Mouse (Mus musculus) kidney, embryonic 14.5 days (tissue): ENCODE data around the gene Pnpla1. TPM values are rescaled to one million over a fixed set of nuclear protein-coding genes. Genes with fewer than 3 reads are reported as not detected.

ENCODE experiments used
- ATAC-seq: fragments of 200-750 bp; cut with Nextera tagmentation; 2 replicates; pipeline ENCODE4 v1.8.0; 2017; ENCODE audit warnings: moderate number of reproducible peaks, mild to moderate bottlenecking, moderate TSS enrichment, moderate library complexity; ENCODE audit not compliant: low FRiP score, low TSS enrichment
- H3K27ac ChIP-seq: fragments of 300-500 bp; sonication (generic); 2 replicates; pipeline ENCODE4 v1.5.1; 2014; ENCODE audit warnings: low read depth, mild to moderate bottlenecking, low read length, moderate library complexity, mixed read lengths
- H3K27me3 ChIP-seq: fragments of 300-500 bp; sonication (generic); 2 replicates; pipeline ENCODE4 v1.6.1; 2014; ENCODE audit warnings: mild to moderate bottlenecking, low read length; ENCODE audit not compliant: control insufficient read depth, insufficient read depth
- H3K36me3 ChIP-seq: fragments of 300-500 bp; sonication (generic); 2 replicates; pipeline ENCODE4 v1.6.1; 2014; ENCODE audit warnings: low read length, mixed read lengths; ENCODE audit not compliant: control insufficient read depth, insufficient read depth
- H3K4me1 ChIP-seq: fragments of 300-500 bp; sonication (generic); 2 replicates; pipeline ENCODE4 v1.6.1; 2014; ENCODE audit warnings: low read length, mixed read lengths; ENCODE audit not compliant: control insufficient read depth, insufficient read depth
- H3K4me2 ChIP-seq: fragments of 300-500 bp; sonication (generic); replicated peaks from 2 replicates; pipeline ENCODE4 v1.6.1; 2014; ENCODE audit warnings: low read depth, mild to moderate bottlenecking, low read length
- H3K4me3 ChIP-seq: fragments of 300-500 bp; sonication (generic); 2 replicates; pipeline ENCODE4 v1.5.1; 2014; ENCODE audit warnings: mild to moderate bottlenecking, low read length
- H3K9ac ChIP-seq: fragments of 300-500 bp; sonication (generic); 2 replicates; pipeline ENCODE4 v1.6.1; 2014; ENCODE audit warnings: low read depth, mild to moderate bottlenecking, low read length, moderate library complexity
- H3K9me3 ChIP-seq: fragments of 300-500 bp; sonication (generic); 2 replicates; pipeline ENCODE4 v1.6.1; 2016; ENCODE audit warnings: low read length; ENCODE audit not compliant: control insufficient read depth
- WGBS: fragments of 180-500 bp; shearing (Covaris S2); extraction: QIAGEN DNeasy Blood & Tissue Kit; methylation state at CpG from one replicate; pipeline ENCODE4 v1.1.7; 2014; 5-methylcytosine and 5-hydroxymethylcytosine counted together
- polyA plus RNA-seq: library from polyadenylated mRNA; unstranded; fragments of >200 nt; fragmentation: Nextera tagmentation; extraction: Ambion mirVana; gene quantifications from 2 replicates; pipeline ENCODE4 v1.2.1, GENCODE M21; 2014

Gene Pnpla1
- polyA plus RNA-seq, 1 experiment from 2014 or later: not detected

GRCm38 (mm10) chr17:28874216-28874615, 16.0 kb downstream of the Pnpla1 start:
- Histone ChIP-seq H3K27me3 (no peaks in the 10 kb centered on the region), H3K27ac (no peak overlapping the region), H3K36me3 (no peaks in the 10 kb centered on the region), H3K4me1 (no peaks in the 10 kb centered on the region), H3K9me3 (no peaks in the 10 kb centered on the region), H3K9ac (no peak overlapping the region), H3K4me3 (no peak overlapping the region), H3K4me2 (no peak overlapping the region)
- no peak for ATAC-seq
- 79% methylated on average over 4 of the region's 4 CpGs for WGBS

GRCm38 (mm10) chr17:28874825-28875224, 16.6 kb downstream of the Pnpla1 start:
- H3K36me3 ChIP-seq: no peaks in the 10 kb centered on the region
- H3K4me2 ChIP-seq: no peak overlapping the region
- no peaks in the 10 kb centered on the region for H3K9me3 ChIP-seq
- no peaks in the 10 kb centered on the region for H3K27me3 ChIP-seq
- H3K4me1 ChIP-seq: no peaks in the 10 kb centered on the region
- no peak for ATAC-seq
- no peak overlapping the region for H3K27ac ChIP-seq
- no peak overlapping the region for H3K9ac ChIP-seq
- H3K4me3 ChIP-seq: no peak overlapping the region
- WGBS: 74% methylated on average over 7 of the region's 7 CpGs

GRCm38 (mm10) chr17:28875316-28875715, 17.1 kb downstream of the Pnpla1 start:
- Histone ChIP-seq H3K4me2 (no peak overlapping the region), H3K27me3 (no peaks in the 10 kb centered on the region), H3K9ac (no peak overlapping the region), H3K4me1 (no peaks in the 10 kb centered on the region), H3K9me3 (no peaks in the 10 kb centered on the region), H3K27ac (no peak overlapping the region), H3K36me3 (no peaks in the 10 kb centered on the region), H3K4me3 (no peak overlapping the region)
- 48% methylated on average over 8 of the region's 8 CpGs for WGBS
- no peak for ATAC-seq

GRCm38 (mm10) chr17:28876331-28876730, 18.1 kb downstream of the Pnpla1 start:
- H3K27ac ChIP-seq: no peak overlapping the region
- no peak overlapping the region for H3K4me3 ChIP-seq
- no peaks in the 10 kb centered on the region for H3K4me1 ChIP-seq
- no peaks in the 10 kb centered on the region for H3K9me3 ChIP-seq
- no peak overlapping the region for H3K9ac ChIP-seq
- WGBS: 63% methylated on average over 5 of the region's 5 CpGs
- no peaks in the 10 kb centered on the region; the same call in 1 of the 2 replicates for H3K27me3 ChIP-seq
- no peak for ATAC-seq
- peak overlapping the region; percentile 15; the same call in 1 of the 2 replicates for H3K4me2 ChIP-seq
- H3K36me3 ChIP-seq: no peaks in the 10 kb centered on the region

GRCm38 (mm10) chr17:28876821-28877220, 18.6 kb downstream of the Pnpla1 start:
- no peak overlapping the region for H3K9ac ChIP-seq
- WGBS: 16% methylated on average over 19 of the region's 19 CpGs
- no peaks in the 10 kb centered on the region for H3K4me1 ChIP-seq
- peak overlapping the region; percentile 15 for H3K4me2 ChIP-seq
- no peaks in the 10 kb centered on the region for H3K9me3 ChIP-seq
- no peaks in the 10 kb centered on the region for H3K36me3 ChIP-seq
- no peak overlapping the region for H3K27ac ChIP-seq
- ATAC-seq: no peak
- no peaks in the 10 kb centered on the region; the same call in 1 of the 2 replicates for H3K27me3 ChIP-seq
- no peak overlapping the region for H3K4me3 ChIP-seq

- H3K9me3 ChIP-seq: no peaks in the 10 kb centered on the region
- ATAC-seq: no peak
- H3K36me3 ChIP-seq: no peaks in the 10 kb centered on the region
- H3K27ac ChIP-seq: no peak overlapping the region
- 4% methylated on average over 18 of the region's 18 CpGs for WGBS
- no peaks in the 10 kb centered on the region for H3K4me1 ChIP-seq
- peak overlapping the region; percentile 22; the same call in 1 of the 2 replicates for H3K4me2 ChIP-seq
- no peaks in the 10 kb centered on the region; the same call in 1 of the 2 replicates for H3K27me3 ChIP-seq
- H3K4me3 ChIP-seq: no peak overlapping the region
- H3K9ac ChIP-seq: no peak overlapping the region
Measured at GRCm38 (mm10) chr17:28879931-28880391, 21.8 kb downstream of the Pnpla1 start.

GRCm38 (mm10) chr17:28882316-28882715, 24.1 kb downstream of the Pnpla1 start:
- no peak for ATAC-seq

GRCm38 (mm10) chr17:28882810-28883209, 24.6 kb downstream of the Pnpla1 start:
- 54% methylated on average over 8 of the region's 8 CpGs for WGBS
- Histone ChIP-seq H3K27ac (no peak overlapping the region), H3K4me3 (no peak overlapping the region), H3K9me3 (no peaks in the 10 kb centered on the region), H3K4me1 (no peaks in the 10 kb centered on the region), H3K9ac (no peak overlapping the region), H3K27me3 (no peaks in the 10 kb centered on the region; the same call in 1 of the 2 replicates), H3K36me3 (no peaks in the 10 kb centered on the region), H3K4me2 (no peak overlapping the region)
- ATAC-seq: no peak

More at GRCm38 (mm10) chr17:28882316-28882715, 24.1 kb downstream of the Pnpla1 start:
- H3K4me1 ChIP-seq: no peaks in the 10 kb centered on the region
- no peak overlapping the region for H3K4me3 ChIP-seq
- no peak overlapping the region for H3K4me2 ChIP-seq
- WGBS: 4% methylated on average over 12 of the region's 12 CpGs
- no peak overlapping the region for H3K27ac ChIP-seq
- H3K9ac ChIP-seq: no peak overlapping the region
- no peaks in the 10 kb centered on the region for H3K36me3 ChIP-seq
- H3K9me3 ChIP-seq: no peaks in the 10 kb centered on the region
- H3K27me3 ChIP-seq: no peaks in the 10 kb centered on the region; the same call in 1 of the 2 replicates

GRCm38 (mm10) chr17:28883941-28884516, 25.8 kb downstream of the Pnpla1 start:
- no peak overlapping the region for H3K4me3 ChIP-seq
- H3K4me1 ChIP-seq: no peaks in the 10 kb centered on the region
- 0 out of 2 replicates have a peak, but pooled peaks cover 6% of the 10 kb centered on the region for H3K9me3 ChIP-seq
- no peaks in the 10 kb centered on the region for H3K36me3 ChIP-seq
- H3K4me2 ChIP-seq: no peak overlapping the region
- no peaks in the 10 kb centered on the region; the same call in 1 of the 2 replicates for H3K27me3 ChIP-seq
- no peak for ATAC-seq
- no peak overlapping the region for H3K9ac ChIP-seq
- WGBS: 64% methylated on average over 10 of the region's 10 CpGs
- H3K27ac ChIP-seq: no peak overlapping the region
